Mouse (Mus musculus): ENCODE data around the gene Lin54. TPM values are rescaled to one million over a fixed set of nuclear protein-coding genes. Genes with fewer than 3 reads are reported as not detected.

The Lin54 gene
- polyA plus RNA-seq (2014; fragmentation: Nextera tagmentation; extraction: Ambion mirVana) = 16.1 and 19.0 TPM in 2 replicates

- peak; percentile 96 for DNase-seq (ENCODE audit: low spot score)
- peak within 1 kb of the TSS; percentile 90 for H3K4me2 ChIP-seq (ENCODE audit: low read depth, low read length)
- H3K36me3 ChIP-seq (replicated peaks; ENCODE audit: control insufficient read depth, insufficient read depth, low read depth, low read length) = no peaks in the 10 kb centered on the region
- peak within 1 kb of the TSS; percentile 59 for H3K9ac ChIP-seq (replicated peaks; ENCODE audit: low read length)
- peak within 1 kb of the TSS; percentile 59 for H3K4me3 ChIP-seq (ENCODE audit: low read depth, low read length)
- WGBS = under 1% methylated on average over 46 of the region's 60 CpGs
- 0 out of 2 replicates have a peak within 1 kb of the TSS, but pooled peaks have one; percentile 52 for H3K27ac ChIP-seq (replicated peaks; ENCODE audit: low read depth, low read length)
- peak; percentile 92 for ATAC-seq (replicated peaks; ENCODE audit: insufficient number of reproducible peaks, low FRiP score, low TSS enrichment, low read depth)
- H3K27me3 ChIP-seq (ENCODE audit: control insufficient read depth, insufficient read depth, low read length) = no peaks in the 10 kb centered on the region
- H3K4me1 ChIP-seq (ENCODE audit: control insufficient read depth, insufficient read depth, low read length) = no peaks in the 10 kb centered on the region
- no peaks in the 10 kb centered on the region for H3K9me3 ChIP-seq (replicated peaks; ENCODE audit: control insufficient read depth, low read length)
Observed at GRCm38 (mm10) chr5:100500458-100500961, at the start of gene Lin54. Gene Lin54, minus strand, starts transcription at chr5:100500639.

GRCm38 (mm10) chr5:100550151-100550550 lies 49.7 kb upstream of the Lin54 start:
- H3K27me3 ChIP-seq (ENCODE audit: control insufficient read depth, insufficient read depth, low read length) = no peaks in the 10 kb centered on the region
- H3K9me3 ChIP-seq (replicated peaks; ENCODE audit: control insufficient read depth, low read length) = no peaks in the 10 kb centered on the region
- no peak overlapping the region for H3K9ac ChIP-seq (replicated peaks; ENCODE audit: low read length)
- peaks cover 6% of the 10 kb centered on the region for H3K36me3 ChIP-seq (replicated peaks; ENCODE audit: control insufficient read depth, insufficient read depth, low read depth, low read length)
- ATAC-seq (replicated peaks; ENCODE audit: insufficient number of reproducible peaks, low FRiP score, low TSS enrichment, low read depth) = 0 out of 2 replicates have a peak, but pooled peaks have one; percentile 48
- 91% methylated on average over 1 of the region's 1 CpGs for WGBS
- no peak for DNase-seq (ENCODE audit: low spot score)
- no peak overlapping the region for H3K27ac ChIP-seq (replicated peaks; ENCODE audit: low read depth, low read length)
- H3K4me2 ChIP-seq (ENCODE audit: low read depth, low read length) = no peak overlapping the region
- H3K4me3 ChIP-seq (ENCODE audit: low read depth, low read length) = no peak overlapping the region
- no peaks in the 10 kb centered on the region for H3K4me1 ChIP-seq (ENCODE audit: control insufficient read depth, insufficient read depth, low read length)

- WGBS = 88% methylated on average over 4 of the region's 4 CpGs
- peaks cover 8% of the 10 kb centered on the region for H3K36me3 ChIP-seq (replicated peaks; ENCODE audit: control insufficient read depth, insufficient read depth, low read depth, low read length)
Observed at GRCm38 (mm10) chr5:100549311-100549710, 48.9 kb upstream of the Lin54 start.

GRCm38 (mm10) chr5:100548236-100548635 lies 47.8 kb upstream of the Lin54 start:
- WGBS = 86% methylated on average over 2 of the region's 2 CpGs
- no peaks in the 10 kb centered on the region for H3K9me3 ChIP-seq (replicated peaks; ENCODE audit: control insufficient read depth, low read length)
- H3K4me2 ChIP-seq (ENCODE audit: low read depth, low read length) = no peak overlapping the region
- H3K4me3 ChIP-seq (ENCODE audit: low read depth, low read length) = no peak overlapping the region
- ATAC-seq (replicated peaks; ENCODE audit: insufficient number of reproducible peaks, low FRiP score, low TSS enrichment, low read depth) = no peak
- H3K27me3 ChIP-seq (ENCODE audit: control insufficient read depth, insufficient read depth, low read length) = no peaks in the 10 kb centered on the region
- no peak for DNase-seq (ENCODE audit: low spot score)
- H3K36me3 ChIP-seq (replicated peaks; ENCODE audit: control insufficient read depth, insufficient read depth, low read depth, low read length) = peaks cover 11% of the 10 kb centered on the region
- no peaks in the 10 kb centered on the region for H3K4me1 ChIP-seq (ENCODE audit: control insufficient read depth, insufficient read depth, low read length)
- no peak overlapping the region for H3K9ac ChIP-seq (replicated peaks; ENCODE audit: low read length)
- no peak overlapping the region for H3K27ac ChIP-seq (replicated peaks; ENCODE audit: low read depth, low read length)

More at GRCm38 (mm10) chr5:100549311-100549710, 48.9 kb upstream of the Lin54 start:
- Histone ChIP-seq H3K4me1 (ENCODE audit: control insufficient read depth, insufficient read depth, low read length) (no peaks in the 10 kb centered on the region), H3K9ac (replicated peaks; ENCODE audit: low read length) (no peak overlapping the region), H3K9me3 (replicated peaks; ENCODE audit: control insufficient read depth, low read length) (no peaks in the 10 kb centered on the region), H3K4me2 (ENCODE audit: low read depth, low read length) (no peak overlapping the region), H3K4me3 (ENCODE audit: low read depth, low read length) (no peak overlapping the region), H3K27ac (replicated peaks; ENCODE audit: low read depth, low read length) (no peak overlapping the region), H3K27me3 (ENCODE audit: control insufficient read depth, insufficient read depth, low read length) (no peaks in the 10 kb centered on the region)
- DNase-seq (ENCODE audit: low spot score) (no peak), ATAC-seq (replicated peaks; ENCODE audit: insufficient number of reproducible peaks, low FRiP score, low TSS enrichment, low read depth) (no peak)

GRCm38 (mm10) chr5:100546294-100547080 lies 46.0 kb upstream of the Lin54 start:
- no peak overlapping the region for H3K27ac ChIP-seq (replicated peaks; ENCODE audit: low read depth, low read length)
- H3K9me3 ChIP-seq (replicated peaks; ENCODE audit: control insufficient read depth, low read length) = no peaks in the 10 kb centered on the region
- H3K4me1 ChIP-seq (ENCODE audit: control insufficient read depth, insufficient read depth, low read length) = no peaks in the 10 kb centered on the region
- H3K36me3 ChIP-seq (replicated peaks; ENCODE audit: control insufficient read depth, insufficient read depth, low read depth, low read length) = peaks cover 11% of the 10 kb centered on the region
- ATAC-seq (replicated peaks; ENCODE audit: insufficient number of reproducible peaks, low FRiP score, low TSS enrichment, low read depth) (no peak), DNase-seq (ENCODE audit: low spot score) (no peak)
- H3K27me3 ChIP-seq (ENCODE audit: control insufficient read depth, insufficient read depth, low read length) = no peaks in the 10 kb centered on the region
- H3K4me3 ChIP-seq (ENCODE audit: low read depth, low read length) = no peak overlapping the region
- WGBS = 91% methylated on average over 6 of the region's 6 CpGs
- no peak overlapping the region for H3K4me2 ChIP-seq (ENCODE audit: low read depth, low read length)
- H3K9ac ChIP-seq (replicated peaks; ENCODE audit: low read length) = no peak overlapping the region

DNA sequence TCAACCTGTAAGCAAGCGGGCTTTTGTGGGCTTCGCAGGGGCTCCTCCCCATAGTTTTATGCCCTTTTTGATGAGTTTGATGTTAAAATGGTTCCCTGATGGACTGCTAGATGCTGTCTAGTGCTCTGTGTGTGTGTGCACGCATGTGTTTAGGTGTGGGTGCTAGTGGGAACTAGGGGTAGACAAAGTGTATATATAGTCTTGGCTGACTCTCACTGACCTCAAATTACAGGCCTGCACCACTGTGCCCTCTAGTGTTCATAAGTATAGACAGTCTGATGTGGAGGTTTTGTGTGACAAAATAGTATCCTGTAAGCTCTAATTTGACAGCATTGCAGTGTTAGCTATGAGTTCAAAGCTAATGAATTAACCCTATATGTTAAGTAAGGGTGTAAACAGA lies 36.2 kb upstream of the Lin54 start:
- ATAC-seq (replicated peaks; ENCODE audit: insufficient number of reproducible peaks, low FRiP score, low TSS enrichment, low read depth) (no peak), DNase-seq (ENCODE audit: low spot score) (peak; percentile 54)
- Histone ChIP-seq H3K9me3 (replicated peaks; ENCODE audit: control insufficient read depth, low read length) (no peaks in the 10 kb centered on the region), H3K27me3 (ENCODE audit: control insufficient read depth, insufficient read depth, low read length) (no peaks in the 10 kb centered on the region), H3K36me3 (replicated peaks; ENCODE audit: control insufficient read depth, insufficient read depth, low read depth, low read length) (peaks cover under 1% of the 10 kb centered on the region; the same call in 1 of the 2 replicates), H3K4me3 (ENCODE audit: low read depth, low read length) (no peak overlapping the region), H3K4me1 (ENCODE audit: control insufficient read depth, insufficient read depth, low read length) (no peaks in the 10 kb centered on the region), H3K27ac (replicated peaks; ENCODE audit: low read depth, low read length) (no peak overlapping the region), H3K4me2 (ENCODE audit: low read depth, low read length) (no peak overlapping the region), H3K9ac (replicated peaks; ENCODE audit: low read length) (no peak overlapping the region)
- 93% methylated on average over 3 of the region's 3 CpGs for WGBS

DNA sequence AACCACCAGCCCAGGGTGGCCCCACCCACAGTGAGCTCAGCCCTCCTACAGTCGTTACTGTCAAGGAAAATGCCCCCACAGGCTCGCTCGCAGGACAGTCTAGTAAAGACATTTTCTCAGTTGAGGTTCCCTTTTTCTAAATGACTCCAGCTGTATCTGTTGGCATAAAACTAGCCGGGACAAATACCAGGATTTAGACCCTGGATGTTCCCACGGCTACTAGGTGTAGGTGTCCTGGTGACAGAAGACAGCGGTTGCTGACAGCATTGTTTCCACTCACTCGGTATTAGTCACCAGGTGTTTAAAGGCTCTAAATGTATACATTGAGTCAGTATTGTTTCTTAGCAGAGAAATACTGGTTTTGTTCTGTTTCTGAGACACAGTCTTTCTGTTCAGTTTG lies 35.4 kb upstream of the Lin54 start:
- no peaks in the 10 kb centered on the region for H3K4me1 ChIP-seq (ENCODE audit: control insufficient read depth, insufficient read depth, low read length)
- no peak overlapping the region for H3K4me3 ChIP-seq (ENCODE audit: low read depth, low read length)
- DNase-seq (ENCODE audit: low spot score) (no peak), ATAC-seq (replicated peaks; ENCODE audit: insufficient number of reproducible peaks, low FRiP score, low TSS enrichment, low read depth) (no peak)
- 86% methylated on average over 7 of the region's 7 CpGs for WGBS
- H3K36me3 ChIP-seq (replicated peaks; ENCODE audit: control insufficient read depth, insufficient read depth, low read depth, low read length) = peaks cover 2% of the 10 kb centered on the region
- no peak overlapping the region for H3K9ac ChIP-seq (replicated peaks; ENCODE audit: low read length)
- no peak overlapping the region for H3K27ac ChIP-seq (replicated peaks; ENCODE audit: low read depth, low read length)
- H3K27me3 ChIP-seq (ENCODE audit: control insufficient read depth, insufficient read depth, low read length) = no peaks in the 10 kb centered on the region
- no peak overlapping the region for H3K4me2 ChIP-seq (ENCODE audit: low read depth, low read length)
- no peaks in the 10 kb centered on the region for H3K9me3 ChIP-seq (replicated peaks; ENCODE audit: control insufficient read depth, low read length)

DNA sequence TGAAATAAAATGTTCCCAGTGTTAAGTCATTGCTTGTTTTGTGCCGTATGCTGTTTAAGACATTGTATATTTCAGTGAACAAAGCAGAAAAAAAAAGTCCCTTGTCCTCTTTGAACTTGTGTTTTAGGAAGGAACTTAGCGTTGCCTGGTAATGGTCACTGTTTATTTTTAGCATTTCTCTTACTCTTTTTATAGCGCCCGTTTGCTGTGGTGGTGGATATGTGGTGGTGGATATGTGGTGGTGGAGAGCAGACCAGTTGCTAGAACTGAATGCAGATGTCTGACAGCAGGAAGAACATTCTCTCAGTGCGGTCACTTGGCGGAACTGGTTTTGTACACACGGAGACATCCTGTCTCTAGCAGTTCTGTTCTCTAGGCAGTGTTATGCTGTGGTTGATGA lies 25.7 kb upstream of the Lin54 start:
- no peak overlapping the region for H3K27ac ChIP-seq (replicated peaks; ENCODE audit: low read depth, low read length)
- H3K4me2 ChIP-seq (ENCODE audit: low read depth, low read length) = no peak overlapping the region
- no peaks in the 10 kb centered on the region for H3K4me1 ChIP-seq (ENCODE audit: control insufficient read depth, insufficient read depth, low read length)
- H3K9ac ChIP-seq (replicated peaks; ENCODE audit: low read length) = no peak overlapping the region
- no peaks in the 10 kb centered on the region for H3K27me3 ChIP-seq (ENCODE audit: control insufficient read depth, insufficient read depth, low read length)
- DNase-seq (ENCODE audit: low spot score) = no peak
- H3K9me3 ChIP-seq (replicated peaks; ENCODE audit: control insufficient read depth, low read length) = no peaks in the 10 kb centered on the region
- no peak for ATAC-seq (replicated peaks; ENCODE audit: insufficient number of reproducible peaks, low FRiP score, low TSS enrichment, low read depth)
- no peak overlapping the region for H3K4me3 ChIP-seq (ENCODE audit: low read depth, low read length)
- H3K36me3 ChIP-seq (replicated peaks; ENCODE audit: control insufficient read depth, insufficient read depth, low read depth, low read length) = peaks cover 4% of the 10 kb centered on the region
- WGBS = 85% methylated on average over 7 of the region's 7 CpGs

Measured in embryonic facial prominence, embryonic 11.5 days (tissue).